Mouse (Mus musculus) embryonic facial prominence, embryonic 14.5 days (tissue): Measurements from ENCODE around the gene Ppp1r14a. TPM values are rescaled to one million over a fixed set of nuclear protein-coding genes. Genes with fewer than 3 reads are reported as not detected.
A peak's percentile ranks its signal among the peaks of the same experiment; 100 is the strongest.

Source experiments
- ATAC-seq: fragments of 200-750 bp; cut with Nextera tagmentation; 2 replicates; pipeline ENCODE4 v1.8.0; 2017; ENCODE audit warnings: low read depth, moderate number of reproducible peaks, moderate TSS enrichment
- DNase-seq: peaks from one replicate; pipeline ENCODE4 v3.0.0-alpha.2; 2015; ENCODE audit warnings: low spot score
- H3K27ac ChIP-seq: fragments of 300-500 bp; sonication (generic); replicated peaks from 2 replicates; pipeline ENCODE4 v1.5.1; 2014; ENCODE audit warnings: low read depth, mild to moderate bottlenecking, low read length, moderate library complexity
- H3K27me3 ChIP-seq: fragments of 300-500 bp; sonication (generic); replicated peaks from 2 replicates; pipeline ENCODE4 v1.6.1; 2014; ENCODE audit warnings: low read length; ENCODE audit not compliant: control insufficient read depth, insufficient read depth
- H3K36me3 ChIP-seq: fragments of 300-500 bp; sonication (generic); 2 replicates; pipeline ENCODE4 v1.6.1; 2014; ENCODE audit warnings: low read length, mixed read lengths; ENCODE audit not compliant: control insufficient read depth, insufficient read depth
- H3K4me1 ChIP-seq: fragments of 300-500 bp; sonication (generic); 2 replicates; pipeline ENCODE4 v1.6.1; 2014; ENCODE audit warnings: antibody characterized with exemption, low read length; ENCODE audit not compliant: control insufficient read depth, insufficient read depth
- H3K4me2 ChIP-seq: fragments of 300-500 bp; sonication (generic); 2 replicates; pipeline ENCODE4 v1.6.1; 2014; ENCODE audit warnings: low read depth, mild to moderate bottlenecking, low read length, moderate library complexity, mixed read lengths
- H3K4me3 ChIP-seq: fragments of 300-500 bp; sonication (generic); 2 replicates; pipeline ENCODE4 v1.5.1; 2014; ENCODE audit warnings: low read depth, mild to moderate bottlenecking, low read length
- H3K9ac ChIP-seq: fragments of 300-500 bp; sonication (generic); 2 replicates; pipeline ENCODE4 v1.6.1; 2014; ENCODE audit warnings: low read depth, mild to moderate bottlenecking, low read length, moderate library complexity, mixed read lengths
- H3K9me3 ChIP-seq: fragments of 300-500 bp; sonication (generic); 2 replicates; pipeline ENCODE4 v1.6.1; 2016; ENCODE audit warnings: low read length; ENCODE audit not compliant: control insufficient read depth
- WGBS: fragments of 180-500 bp; shearing (Covaris S2); extraction: QIAGEN DNeasy Blood & Tissue Kit; methylation state at CpG from one replicate; pipeline ENCODE4 v1.1.7; 2014; 5-methylcytosine and 5-hydroxymethylcytosine counted together
- polyA plus RNA-seq: library from polyadenylated mRNA; unstranded; fragments of >200 nt; fragmentation: Nextera tagmentation; extraction: Ambion mirVana; gene quantifications from 2 replicates; pipeline ENCODE4 v1.2.1, GENCODE M21; 2014

Ppp1r14a gene
- polyA plus RNA-seq, 1 experiment from 2014 or later, result 13.8 TPM

GRCm38 (mm10) chr7:29303738-29304462 lies 14.8 kb downstream of the Ppp1r14a start, which contains the start of gene Dpf1:
Gene Dpf1, plus strand, starts transcription at chr7:29303951.
- 1% methylated on average over 42 of the region's 67 CpGs for WGBS
- peak; percentile 96 for DNase-seq

DNA sequence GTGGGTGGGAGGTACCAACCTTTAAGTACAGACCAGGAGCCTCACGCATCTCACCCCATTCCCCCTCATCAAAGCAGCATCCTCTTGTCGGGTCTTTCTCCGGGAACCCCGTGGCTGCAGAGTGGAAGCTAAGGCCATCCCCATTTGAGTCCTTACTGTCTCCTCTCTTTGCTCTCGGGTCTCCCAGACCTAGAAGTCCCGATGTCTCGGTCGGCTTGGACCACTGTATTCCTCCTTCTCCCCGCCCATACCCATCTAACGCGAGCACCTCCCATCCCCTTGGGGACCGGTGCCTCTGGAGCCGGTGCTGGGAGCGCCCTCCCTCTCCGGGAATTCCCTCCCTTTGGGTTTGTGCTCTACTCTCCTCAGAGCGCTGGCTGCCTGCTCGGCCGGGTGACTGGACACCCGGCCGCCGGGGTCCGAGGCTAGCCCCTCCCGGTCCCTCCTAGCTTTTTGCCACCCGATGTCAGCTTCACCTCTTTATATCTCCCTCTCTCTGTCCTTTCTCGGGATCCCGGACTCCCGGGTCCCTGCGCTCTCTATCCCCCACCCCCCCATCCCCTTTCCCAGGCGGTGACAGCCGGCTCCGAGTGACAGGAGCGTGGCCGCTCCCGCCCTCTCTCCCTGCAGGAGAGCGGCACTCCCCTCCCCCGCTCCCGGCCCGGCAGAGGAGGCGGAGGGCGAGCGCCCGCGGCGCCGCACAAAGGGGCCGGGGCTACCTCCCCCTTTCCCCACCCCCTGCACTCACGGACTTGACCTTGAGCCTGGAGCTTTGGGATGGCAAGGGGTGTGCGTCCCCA lies 15.6 kb downstream of the Ppp1r14a start:
- Histone ChIP-seq H3K27me3 (0 out of 2 replicates have a peak, but pooled peaks cover 8% of the 10 kb centered on the region), H3K9ac (peak overlapping the region; percentile 64), H3K27ac (no peak overlapping the region), H3K4me3 (peak overlapping the region; percentile 53), H3K4me2 (peak overlapping the region; percentile 91), H3K9me3 (no peaks in the 10 kb centered on the region), H3K36me3 (no peaks in the 10 kb centered on the region), H3K4me1 (peaks cover 21% of the 10 kb centered on the region)
- WGBS, result under 1% methylated on average over 37 of the region's 48 CpGs
- DNase-seq (no peak), ATAC-seq (no peak)

More at GRCm38 (mm10) chr7:29303738-29304462, 14.8 kb downstream of the Ppp1r14a start, which contains the start of gene Dpf1:
- Histone ChIP-seq H3K36me3 (no peaks in the 10 kb centered on the region), H3K9me3 (no peaks in the 10 kb centered on the region), H3K27me3 (0 out of 2 replicates have a peak, but pooled peaks cover 8% of the 10 kb centered on the region), H3K4me2 (peak within 1 kb of the TSS; percentile 91), H3K4me1 (peaks cover 13% of the 10 kb centered on the region), H3K4me3 (peak within 1 kb of the TSS; percentile 53), H3K27ac (no peak within 1 kb of the TSS), H3K9ac (peak within 1 kb of the TSS; percentile 64)
- ATAC-seq, result peak; percentile 91

GRCm38 (mm10) chr7:29305263-29305988 lies 16.3 kb downstream of the Ppp1r14a start:
- H3K4me2 ChIP-seq, result peak overlapping the region; percentile 91
- no peaks in the 10 kb centered on the region for H3K36me3 ChIP-seq
- H3K27ac ChIP-seq, result no peak overlapping the region
- H3K9me3 ChIP-seq, result no peaks in the 10 kb centered on the region
- ATAC-seq (no peak), DNase-seq (no peak)
- 26% methylated on average over 9 of the region's 9 CpGs for whole genome bisulfite sequencing
- 0 out of 2 replicates have a peak, but pooled peaks cover 8% of the 10 kb centered on the region for H3K27me3 ChIP-seq
- peak overlapping the region; percentile 53 for H3K4me3 ChIP-seq
- H3K4me1 ChIP-seq, result peaks cover 23% of the 10 kb centered on the region
- H3K9ac ChIP-seq, result peak overlapping the region; percentile 64; the same call in 1 of the 2 replicates

GRCm38 (mm10) chr7:29306108-29306507 lies 17.0 kb downstream of the Ppp1r14a start:
- Histone ChIP-seq H3K9ac (no peak overlapping the region), H3K27ac (no peak overlapping the region), H3K36me3 (no peaks in the 10 kb centered on the region), H3K4me1 (peaks cover 23% of the 10 kb centered on the region), H3K9me3 (no peaks in the 10 kb centered on the region), H3K4me2 (no peak overlapping the region), H3K27me3 (0 out of 2 replicates have a peak, but pooled peaks cover 8% of the 10 kb centered on the region), H3K4me3 (no peak overlapping the region)
- DNase-seq (no peak), ATAC-seq (no peak)
- 50% methylated on average over 7 of the region's 7 CpGs for WGBS

DNA sequence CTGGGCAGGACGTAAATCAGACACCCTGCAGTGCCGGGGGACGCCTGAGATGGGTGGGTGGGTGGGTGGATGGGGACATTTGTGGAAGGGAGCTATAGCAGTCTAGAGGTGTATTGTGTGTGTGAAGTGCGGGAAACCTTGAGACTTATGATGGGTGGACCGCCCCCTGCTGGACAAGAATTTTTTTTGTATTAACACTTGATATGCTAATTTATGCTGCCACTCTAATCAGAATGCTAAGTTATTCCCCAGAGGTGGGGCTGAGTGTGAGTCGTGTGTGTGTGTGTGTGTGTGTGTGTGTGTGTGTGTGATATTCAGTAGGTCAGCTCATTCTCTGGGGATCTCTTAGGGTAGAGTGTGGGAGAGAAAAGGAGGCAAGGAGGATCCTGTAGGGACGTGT lies 17.5 kb downstream of the Ppp1r14a start:
- no peaks in the 10 kb centered on the region; the same call in 1 of the 2 replicates for H3K36me3 ChIP-seq
- no peak overlapping the region for H3K9ac ChIP-seq
- peaks cover 23% of the 10 kb centered on the region for H3K4me1 ChIP-seq
- H3K4me2 ChIP-seq, result peak overlapping the region; percentile 97
- H3K27ac ChIP-seq, result no peak overlapping the region
- no peak for ATAC-seq
- WGBS, result 23% methylated on average over 7 of the region's 7 CpGs
- DNase-seq, result peak; percentile 76
- H3K9me3 ChIP-seq, result no peaks in the 10 kb centered on the region
- H3K27me3 ChIP-seq, result 0 out of 2 replicates have a peak, but pooled peaks cover 8% of the 10 kb centered on the region
- H3K4me3 ChIP-seq, result peak overlapping the region; percentile 68; the same call in 1 of the 2 replicates

DNA sequence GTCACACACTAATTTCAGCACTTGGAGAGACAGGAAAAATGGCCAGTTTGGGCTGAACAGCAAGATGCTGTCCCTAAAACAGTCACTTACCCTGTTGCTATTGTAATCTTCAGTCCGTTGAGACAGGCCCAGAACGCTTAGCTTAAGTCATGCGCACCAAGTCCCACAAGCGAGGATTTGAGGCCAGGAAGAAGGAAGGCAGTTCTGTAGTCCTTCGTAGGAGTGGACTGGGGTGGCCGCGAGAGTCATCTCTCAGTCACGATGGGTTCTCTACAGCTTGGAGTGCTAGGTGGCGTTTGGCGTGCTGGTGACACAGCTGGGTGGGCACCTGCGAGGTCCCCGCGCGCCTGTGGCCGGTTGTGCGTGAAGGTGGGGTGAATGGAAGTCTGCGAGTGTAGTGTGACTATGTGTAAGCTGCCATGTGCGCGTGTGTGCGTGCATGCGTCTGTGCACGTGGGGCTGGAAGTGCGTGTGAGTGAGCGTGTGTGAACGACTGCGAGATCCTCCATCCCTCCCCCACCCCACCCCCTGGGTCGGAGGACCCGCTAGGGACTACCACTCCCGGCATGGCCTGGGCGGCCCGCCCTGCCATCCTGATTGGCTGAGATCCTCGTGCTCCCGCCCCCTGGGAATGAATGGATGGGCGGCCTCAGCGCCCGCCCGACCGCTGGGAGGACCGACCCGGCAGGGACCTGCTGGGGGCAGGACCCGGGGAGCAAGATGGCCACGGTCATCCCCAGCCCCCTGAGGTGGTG lies 18.4 kb downstream of the Ppp1r14a start:
- H3K4me2 ChIP-seq, result peak overlapping the region; percentile 97
- H3K36me3 ChIP-seq, result no peaks in the 10 kb centered on the region; the same call in 1 of the 2 replicates
- peaks cover 23% of the 10 kb centered on the region for H3K4me1 ChIP-seq
- peak overlapping the region; percentile 68 for H3K4me3 ChIP-seq
- peak; percentile 84 for ATAC-seq
- no peak overlapping the region for H3K27ac ChIP-seq
- H3K9ac ChIP-seq, result peak overlapping the region; percentile 56
- H3K27me3 ChIP-seq, result 0 out of 2 replicates have a peak, but pooled peaks cover 8% of the 10 kb centered on the region
- no peaks in the 10 kb centered on the region for H3K9me3 ChIP-seq
- WGBS, result 2% methylated on average over 23 of the region's 42 CpGs
- peak; percentile 96 for DNase-seq

- DNase-seq, result no peak
- Histone ChIP-seq H3K4me3 (peak overlapping the region; percentile 68), H3K27me3 (0 out of 2 replicates have a peak, but pooled peaks cover 8% of the 10 kb centered on the region), H3K9me3 (no peaks in the 10 kb centered on the region), H3K27ac (peak overlapping the region; percentile 33; the same call in 1 of the 2 replicates), H3K9ac (peak overlapping the region; percentile 74), H3K4me1 (peaks cover 32% of the 10 kb centered on the region), H3K36me3 (no peaks in the 10 kb centered on the region; the same call in 1 of the 2 replicates), H3K4me2 (peak overlapping the region; percentile 97)
- peak; percentile 7; the same call in 1 of the 2 replicates for ATAC-seq
- WGBS, result under 1% methylated on average over 23 of the region's 36 CpGs
Measured at GRCm38 (mm10) chr7:29309221-29309721, 20.2 kb downstream of the Ppp1r14a start.
